35 mouse cellular contexts compared by ENCODE assay signal in genomic region chr17:38562527-38562926, GRCm38 (mm10). TPM values are rescaled to one million over a fixed set of nuclear protein-coding genes. Genes with fewer than 3 reads are reported as not detected.
DNase-seq lines count a peak whose midpoint lies in the region; ATAC-seq and TF ChIP-seq lines count a peak whose summit lies in the region.
"Had no signal": no experiment of that assay in that cellular context is flagged by ENCODE, and none has a peak within 500 bp of the region (broad histone marks: within the 10 kb centered on the region; RNA-seq: fewer than 3 reads in every experiment).

No protein-coding gene starts in this region.

- TF ChIP-seq POLR2A in liver, adult 2 months (IDR thresholded peaks at IDR 0.05; ENCODE audit: extremely low read depth, insufficient read depth, low read length) = no peak
- TF ChIP-seq POLR2A in ES-Bruce4 (IDR thresholded peaks at IDR 0.05; ENCODE audit: insufficient read depth, low read length) (no peak), MEL (IDR thresholded peaks at IDR 0.05; ENCODE audit: control insufficient read depth in 1 of 2, insufficient read depth in 1 of 2, low read depth in 1 of 2, low read length in 2 of 2, poor library complexity in 1 of 2) (no peak)

- TF ChIP-seq EP300 in ES-Bruce4 (IDR thresholded peaks at IDR 0.05; ENCODE audit: insufficient read depth, low read depth, low read length) (no peak), MEL (IDR thresholded peaks at IDR 0.05; ENCODE audit: low read depth in 1 of 2, low read length in 2 of 2) (no peak)

- H3K9ac ChIP-seq in liver, adult 2 months (ENCODE audit: low read depth, low read length) = no peak overlapping the region
- no peak overlapping the region for H3K9ac ChIP-seq in liver, embryonic 11.5 days (ENCODE audit: low read depth, low read length)
- H3K9ac ChIP-seq in ES-Bruce4 (ENCODE audit: low read depth, poor library complexity, severe bottlenecking) (no peak overlapping the region), MEL (ENCODE audit: control insufficient read depth, low read depth, low read length, poor library complexity, severe bottlenecking) (no peak overlapping the region)
- no peak overlapping the region for H3K9ac ChIP-seq in intestine, embryonic 16.5 days (ENCODE audit: low read depth, low read length)
- H3K9ac ChIP-seq: forebrain, embryonic 13.5 days; hindbrain, embryonic 12.5 days; hindbrain, embryonic 15.5 days had no signal

- H3K79me2 ChIP-seq in liver, adult 2 months (ENCODE audit: control insufficient read depth, insufficient read depth, low read length) = no peaks in the 10 kb centered on the region
- no peaks in the 10 kb centered on the region for H3K79me2 ChIP-seq in MEL (ENCODE audit: control insufficient read depth, insufficient read depth, low read length, poor library complexity)

- H3K4me2 ChIP-seq in liver, embryonic 11.5 days = no peak overlapping the region
- H3K4me2 ChIP-seq in intestine, embryonic 16.5 days (ENCODE audit: low read depth, low read length) = no peak overlapping the region
- H3K4me2 ChIP-seq: forebrain, embryonic 13.5 days; heart, embryonic 11.5 days; hindbrain, embryonic 12.5 days; hindbrain, embryonic 15.5 days had no signal

- peak; percentile 21 for DNase-seq in liver, adult 2 months (ENCODE audit: extremely low read depth, low read depth, low spot score)
- no peak for DNase-seq in liver, embryonic 11.5 days (ENCODE audit: low spot score)
- DNase-seq in MEL (ENCODE audit: low read depth, low spot score) (peak; percentile 66), ZHBTc4 (ENCODE audit: low read depth, low spot score) (peak; percentile 42)
- no peak for DNase-seq in spleen, adult 12 weeks (ENCODE audit: low spot score)
- DNase-seq in gastrocnemius, adult 18-20 months (ENCODE audit: low spot score) = no peak
- DNase-seq: adrenal gland, postnatal 10 days; adrenal gland, postnatal 36 days; cerebellum, adult 18-20 months; cerebellum, adult 9-10 months; cerebellum, postnatal 14 days; gastrocnemius, adult 2 months; gastrocnemius, postnatal 14 days; heart, adult 11 months; kidney, adult 18-20 months had no signal

- H3K36me3 ChIP-seq in liver, adult 2 months (ENCODE audit: control insufficient read depth, insufficient read depth, low read length) = no peaks in the 10 kb centered on the region
- H3K36me3 ChIP-seq in liver, embryonic 11.5 days (ENCODE audit: control insufficient read depth, insufficient read depth, low read length) = no peaks in the 10 kb centered on the region
- H3K36me3 ChIP-seq in ES-Bruce4 (ENCODE audit: control insufficient read depth, insufficient read depth, low read length, poor library complexity, severe bottlenecking) (no peaks in the 10 kb centered on the region), MEL (ENCODE audit: control insufficient read depth in 1 of 2, insufficient read depth in 2 of 2, low read length in 2 of 2) (no peaks in the 10 kb centered on the region)
- H3K36me3 ChIP-seq in intestine, embryonic 16.5 days (ENCODE audit: control insufficient read depth, insufficient read depth, low read length) = no peaks in the 10 kb centered on the region
- H3K36me3 ChIP-seq: forebrain, embryonic 10.5 days; G1E; hindbrain, embryonic 12.5 days; hindbrain, embryonic 15.5 days had no signal

- TF ChIP-seq CTCF in liver, adult 2 months (IDR thresholded peaks at IDR 0.05; ENCODE audit: low read depth, low read length) = no peak
- TF ChIP-seq CTCF in ES-Bruce4 (IDR thresholded peaks at IDR 0.05; ENCODE audit: low read depth, low read length) = peak; percentile 42
- peak; percentile 15 to 82 (median 74); a peak in 5 of 6 replicates for TF ChIP-seq CTCF in MEL (IDR thresholded peaks at IDR 0.05 in 2 of 3, conservative IDR thresholded peaks at IDR 0.05 in 1 of 3; ENCODE audit: control insufficient read depth in 1 of 3, insufficient read depth in 1 of 3, low read depth in 2 of 3, low read length in 3 of 3, poor library complexity in 1 of 3, severe bottlenecking in 1 of 3)

- TF ChIP-seq RAD21 in MEL (IDR thresholded peaks at IDR 0.05; ENCODE audit: low read depth, low read length) = peak; percentile 86

- H3K4me1 ChIP-seq in liver, adult 2 months (ENCODE audit: control insufficient read depth, insufficient read depth, low read length) = no peaks in the 10 kb centered on the region
- no peaks in the 10 kb centered on the region for H3K4me1 ChIP-seq in liver, embryonic 11.5 days (replicated peaks; ENCODE audit: control insufficient read depth, insufficient read depth, low read length)
- H3K4me1 ChIP-seq in ES-Bruce4 (ENCODE audit: control insufficient read depth, insufficient read depth, low read length) (no peaks in the 10 kb centered on the region), MEL (ENCODE audit: control insufficient read depth in 1 of 2, insufficient read depth in 2 of 2, low read length in 2 of 2) (no peaks in the 10 kb centered on the region)
- H3K4me1 ChIP-seq in intestine, embryonic 16.5 days (ENCODE audit: control insufficient read depth, insufficient read depth, low read length) = no peaks in the 10 kb centered on the region
- H3K4me1 ChIP-seq: forebrain, embryonic 10.5 days; forebrain, embryonic 13.5 days; hindbrain, embryonic 12.5 days; hindbrain, embryonic 15.5 days had no signal

- 67% methylated on average over 5 of the region's 5 CpGs for WGBS in liver, adult 2 months
- 59% methylated on average over 5 of the region's 5 CpGs for WGBS in liver, embryonic 11.5 days
- 68% methylated on average over 5 of the region's 5 CpGs for WGBS in intestine, embryonic 16.5 days

- no peak overlapping the region for H3K4me3 ChIP-seq in liver, adult 2 months (ENCODE audit: insufficient read depth, low read depth, low read length)
- no peak overlapping the region for H3K4me3 ChIP-seq in liver, embryonic 11.5 days (ENCODE audit: low read depth, low read length)
- H3K4me3 ChIP-seq in ES-Bruce4 (ENCODE audit: low read depth, low read length) (no peak overlapping the region), MEL (ENCODE audit: control insufficient read depth in 1 of 2, insufficient read depth in 1 of 2, low read depth in 2 of 2, low read length in 2 of 2) (no peak overlapping the region)
- H3K4me3 ChIP-seq in intestine, embryonic 16.5 days (ENCODE audit: low read length) = no peak overlapping the region
- H3K4me3 ChIP-seq: forebrain, embryonic 10.5 days; forebrain, embryonic 13.5 days; gastrocnemius, adult 2 months; hindbrain, embryonic 12.5 days; hindbrain, embryonic 15.5 days had no signal

- H3K27me3 ChIP-seq in liver, adult 2 months (ENCODE audit: control insufficient read depth, insufficient read depth, low read length) = no peaks in the 10 kb centered on the region
- H3K27me3 ChIP-seq in liver, embryonic 11.5 days (replicated peaks; ENCODE audit: control insufficient read depth, insufficient read depth, low read length) = no peaks in the 10 kb centered on the region
- H3K27me3 ChIP-seq in ES-Bruce4 (ENCODE audit: control insufficient read depth, insufficient read depth, low read length, poor library complexity, severe bottlenecking) = no peaks in the 10 kb centered on the region
- H3K27me3 ChIP-seq in MEL (ENCODE audit: control insufficient read depth in 1 of 2, insufficient read depth in 2 of 2, low read length in 2 of 2) = no peaks in the 10 kb centered on the region
- H3K27me3 ChIP-seq in intestine, embryonic 16.5 days (replicated peaks; ENCODE audit: control insufficient read depth, insufficient read depth, low read length) = no peaks in the 10 kb centered on the region
- H3K27me3 ChIP-seq: forebrain, embryonic 13.5 days; hindbrain, embryonic 12.5 days; hindbrain, embryonic 15.5 days had no signal

- peaks cover 4% of the 10 kb centered on the region; the same call in 1 of the 2 replicates for H3K9me3 ChIP-seq in liver, embryonic 11.5 days (ENCODE audit: control insufficient read depth, low read length)
- H3K9me3 ChIP-seq in ES-Bruce4 (replicated peaks; ENCODE audit: control insufficient read depth, insufficient read depth, low read length, poor library complexity, severe bottlenecking) = no peaks in the 10 kb centered on the region
- H3K9me3 ChIP-seq in MEL (replicated peaks; ENCODE audit: insufficient read depth, low read length) = no peaks in the 10 kb centered on the region
- H3K9me3 ChIP-seq in intestine, embryonic 16.5 days (ENCODE audit: control insufficient read depth, low read length) = no peaks in the 10 kb centered on the region

- no peak for ATAC-seq in liver, embryonic 11.5 days (replicated peaks; ENCODE audit: low FRiP score)
- no peak for ATAC-seq in intestine, embryonic 16.5 days
- ATAC-seq: activated CD4-positive, CD25-positive, alpha-beta regulatory T cell, adult 4 months; forebrain, embryonic 13.5 days; forebrain, embryonic 16.5 days had no signal

- H3K27ac ChIP-seq in liver, adult 2 months (replicated peaks; ENCODE audit: insufficient read depth, low read depth, low read length) = no peak overlapping the region
- H3K27ac ChIP-seq in liver, embryonic 11.5 days (ENCODE audit: low read depth, low read length) = no peak overlapping the region
- H3K27ac ChIP-seq in ES-Bruce4 (ENCODE audit: insufficient read depth, low read length) (no peak overlapping the region), MEL (ENCODE audit: control insufficient read depth, low read depth, low read length) (no peak overlapping the region)
- no peak overlapping the region for H3K27ac ChIP-seq in intestine, embryonic 16.5 days (ENCODE audit: low read length)
- H3K27ac ChIP-seq: forebrain, embryonic 10.5 days; forebrain, embryonic 13.5 days; gastrocnemius, adult 2 months; hindbrain, embryonic 12.5 days; hindbrain, embryonic 15.5 days had no signal

TF ChIP-seq in MEL, 35 proteins besides CTCF, POLR2A, EP300 and RAD21:
- TF ChIP-seq SMC3 (IDR thresholded peaks at IDR 0.05; ENCODE audit: low read depth, low read length) (peak; percentile 88), ZC3H11A (IDR thresholded peaks at IDR 0.05; ENCODE audit: low read depth, low read length) (peak; percentile 86), POLR2AphosphoS2 (IDR thresholded peaks at IDR 0.05; ENCODE audit: low read length) (no peak), MAX (IDR thresholded peaks at IDR 0.05; ENCODE audit: low read length) (no peak), ZNF384 (IDR thresholded peaks at IDR 0.05; ENCODE audit: low read depth, low read length) (peak; percentile 37)

RNA-seq across cellular contexts. Expression of gene Esp34, which starts 8.5 kb away (rescaled TPM):
- not detected in 2 replicates for total RNA-seq in liver, adult 2 months (2014; rRNA removed)
- polyA plus RNA-seq in liver, adult 2 months (2012; rRNA removed) = not detected in 2 replicates
- polyA plus RNA-seq in liver, embryonic 11.5 days (2014; fragmentation: Nextera tagmentation; extraction: Ambion mirVana) = not detected in 2 replicates
- polyA plus RNA-seq in ES-Bruce4 (2011; ENCODE audit: insufficient read depth, insufficient read length, low read depth, missing spikeins) = not detected in 2 replicates
- total RNA-seq in MEL (2012; rRNA removed) = not detected in 2 replicates
- polyA plus RNA-seq in MEL (2012; ENCODE audit: insufficient read depth in 1 of 2, insufficient read length in 2 of 2, low read depth in 1 of 2, low replicate concordance in 2 of 2, missing spikeins in 1 of 2) = not detected
- not detected in 2 replicates for polyA plus RNA-seq in intestine, embryonic 16.5 days (2015; fragmentation: Nextera tagmentation; extraction: Ambion mirVana)
- total RNA-seq in gastrocnemius, adult 18-20 months (2021) = not detected
- total RNA-seq: adrenal gland, adult 18-20 months; adrenal gland, postnatal 10 days; adrenal gland, postnatal 36 days; gastrocnemius, adult 2 months; gastrocnemius, postnatal 14 days; gastrocnemius, postnatal 4 days; heart, adult 8-10 months; heart, postnatal 25 days; hematopoietic stem cell, adult 5-6 weeks had no signal
- polyA plus RNA-seq: activated CD4-positive, CD25-positive, alpha-beta regulatory T cell, adult 4 months; embryonic facial prominence, embryonic 11.5 days; embryonic facial prominence, embryonic 14.5 days; forebrain, embryonic 10.5 days; forebrain, embryonic 13.5 days; forebrain, embryonic 16.5 days; G1E; heart, embryonic 11.5 days; heart, embryonic 14.5 days; heart, postnatal 0 days; hindbrain, embryonic 12.5 days; hindbrain, embryonic 15.5 days; intestine, embryonic 14.5 days had no signal

Comparison
In these comparisons a context has a peak if more than half of its experiments do, and no peak if none do; other contexts are left out.
1. DNase-seq: peak in liver, adult 2 months (single experiment), MEL (single experiment) and ZHBTc4 (single experiment); none in liver, embryonic 11.5 days (single experiment), spleen, adult 12 weeks (single experiment) and gastrocnemius, adult 18-20 months (single experiment).